Mouse (Mus musculus): ENCODE data around the gene Ttc25. TPM values are rescaled to one million over a fixed set of nuclear protein-coding genes. Genes with fewer than 3 reads are reported as not detected.
"Not testable (repeated sequence)": the region's sequence is repeated elsewhere in the genome, so short reads cannot be mapped to it uniquely, and the experiment has no call there.

Gene Ttc25
- total RNA-seq, 2 experiments from 2014 or later = 0.96 to 1.1 TPM

DNA sequence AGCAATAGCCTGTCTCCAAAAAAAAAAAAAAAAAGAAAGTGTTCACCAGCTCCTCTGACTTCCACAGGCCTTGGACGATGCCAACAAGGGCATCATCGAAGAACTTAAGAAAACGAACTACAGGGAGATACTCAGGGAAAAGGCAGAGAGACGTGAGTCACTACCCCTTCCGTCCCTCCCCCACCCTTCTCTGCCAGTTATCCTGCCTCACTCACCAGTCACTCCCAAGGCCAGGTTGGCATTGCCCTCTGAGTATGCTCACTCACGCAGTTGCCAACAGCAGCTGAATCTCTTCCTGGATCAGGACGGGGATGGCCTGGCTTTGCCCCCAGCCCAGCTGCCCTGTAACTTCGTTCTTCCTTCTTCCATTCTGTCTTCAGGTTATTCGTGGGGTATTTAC lies 24.4 kb downstream of the Ttc25 start:
- no peak for DNase-seq (ENCODE audit: low spot score in 2 of 2)

DNA sequence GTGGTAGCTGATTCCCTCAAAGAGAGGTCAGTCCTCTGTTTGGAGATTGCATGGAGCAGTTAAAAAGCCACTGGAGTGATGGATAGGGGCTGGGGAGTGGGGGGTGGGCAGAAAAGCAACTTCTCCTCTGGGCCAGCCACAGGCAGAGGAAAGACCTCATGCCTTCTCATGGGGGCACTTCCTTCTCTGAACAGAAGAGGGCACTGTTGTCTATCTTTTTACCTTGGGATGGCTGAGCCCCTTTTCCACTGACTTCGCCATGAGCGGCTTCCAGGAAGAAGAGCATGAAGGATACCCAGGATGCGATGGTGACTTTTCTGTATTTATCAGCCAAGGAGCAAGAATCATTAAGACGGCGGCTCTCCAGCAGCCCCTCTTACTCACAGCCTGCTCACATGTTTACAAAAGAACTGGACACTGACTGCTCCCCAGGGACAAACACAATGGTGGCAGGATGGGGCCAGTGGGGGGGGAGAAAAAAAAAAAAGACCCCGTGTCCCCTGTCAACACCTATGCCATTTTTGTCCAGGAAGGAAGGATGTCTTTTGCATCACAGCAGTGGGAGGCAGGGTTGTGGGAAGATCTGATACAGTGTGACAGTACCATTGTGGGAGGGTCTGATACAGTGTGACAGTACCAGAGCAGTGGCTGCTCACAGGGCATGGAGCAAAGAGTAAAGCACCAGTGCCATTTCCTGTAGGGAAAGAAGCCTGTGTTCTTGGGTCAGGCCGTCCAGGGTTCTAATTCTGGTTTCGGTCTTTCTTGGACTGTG lies 25.2 kb downstream of the Ttc25 start:
- peak; percentile 64 to 90 for DNase-seq (ENCODE audit: low spot score in 2 of 2)

DNA sequence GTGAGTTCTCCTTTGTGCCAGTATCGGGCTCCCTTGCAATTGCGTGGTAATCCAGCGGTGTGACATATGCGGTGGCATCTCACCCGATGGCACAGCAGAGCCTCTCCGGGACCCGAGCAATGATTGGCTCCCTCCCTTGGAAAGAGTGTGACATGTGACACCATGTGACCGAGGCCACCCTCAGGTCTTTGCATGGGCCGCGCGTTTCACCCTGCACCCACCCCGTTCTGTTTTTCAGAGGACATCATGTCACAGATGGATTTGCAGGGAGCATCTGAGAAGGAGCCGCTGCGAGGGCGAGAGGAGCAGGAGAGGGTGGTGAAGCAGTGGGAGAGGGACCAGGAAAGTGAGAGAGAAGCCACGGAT lies 25.8 kb downstream of the Ttc25 start:
- peak in 1 of 2 experiments; percentile 56 for DNase-seq (ENCODE audit: low spot score in 2 of 2)

- DNase-seq (ENCODE audit: low spot score in 2 of 2) = no peak
Observed at GRCm38 (mm10) chr11:100574188-100574587, 28.8 kb downstream of the Ttc25 start.

GRCm38 (mm10) chr11:100574708-100575483 lies 29.5 kb downstream of the Ttc25 start, which contains the start of gene Cnp:
Gene Cnp (plus strand): TSS chr11:100574904.
- peak; percentile 39 to 69 for DNase-seq (ENCODE audit: low spot score in 2 of 2)

- DNase-seq (ENCODE audit: low spot score in 2 of 2) = peak; percentile 35 to 74
Observed at GRCm38 (mm10) chr11:100575484-100575855, 30.1 kb downstream of the Ttc25 start.

- no peak for DNase-seq (ENCODE audit: low spot score in 2 of 2)
Observed at GRCm38 (mm10) chr11:100576256-100576655, 30.8 kb downstream of the Ttc25 start.

- no peak for DNase-seq (ENCODE audit: low spot score in 2 of 2)
Observed at GRCm38 (mm10) chr11:100577852-100578599, 32.6 kb downstream of the Ttc25 start.

DNA sequence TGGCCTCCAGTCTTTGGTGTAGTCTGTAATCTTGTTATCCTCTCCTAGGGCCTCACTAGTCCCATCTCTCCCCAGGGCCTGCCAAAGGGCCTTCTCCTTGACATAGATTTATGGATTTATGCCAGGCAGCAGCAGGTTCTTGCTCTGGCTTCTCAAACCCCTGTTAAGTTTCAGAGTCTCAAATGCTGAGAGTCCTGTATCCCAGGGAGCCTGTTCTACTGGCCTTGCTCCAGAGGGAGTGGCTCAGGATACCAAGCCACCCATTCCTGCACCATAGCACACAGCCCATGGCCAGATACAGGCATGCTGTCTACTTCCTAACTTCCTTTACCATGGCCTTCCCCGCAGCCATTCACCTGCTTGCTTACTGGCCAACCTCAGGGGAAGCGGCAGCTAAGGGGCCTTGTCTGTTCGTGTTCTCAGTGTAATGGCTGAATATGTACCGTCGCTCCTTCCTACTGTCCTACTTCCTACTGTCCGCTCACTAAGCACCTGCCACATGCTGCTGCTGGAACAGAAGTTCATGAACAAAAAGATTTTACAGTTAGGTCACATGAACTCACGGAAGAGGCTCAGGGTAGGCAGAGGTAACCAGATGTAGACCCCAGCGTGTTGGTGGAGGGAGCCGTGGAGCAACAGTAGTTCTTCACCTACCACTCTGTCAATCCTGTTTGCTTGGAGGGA lies 33.9 kb downstream of the Ttc25 start:
- DNase-seq (ENCODE audit: low spot score in 2 of 2) = no peak

- DNase-seq (ENCODE audit: low spot score in 2 of 2) = no peak
Observed at GRCm38 (mm10) chr11:100580275-100580674, 34.9 kb downstream of the Ttc25 start.

DNA sequence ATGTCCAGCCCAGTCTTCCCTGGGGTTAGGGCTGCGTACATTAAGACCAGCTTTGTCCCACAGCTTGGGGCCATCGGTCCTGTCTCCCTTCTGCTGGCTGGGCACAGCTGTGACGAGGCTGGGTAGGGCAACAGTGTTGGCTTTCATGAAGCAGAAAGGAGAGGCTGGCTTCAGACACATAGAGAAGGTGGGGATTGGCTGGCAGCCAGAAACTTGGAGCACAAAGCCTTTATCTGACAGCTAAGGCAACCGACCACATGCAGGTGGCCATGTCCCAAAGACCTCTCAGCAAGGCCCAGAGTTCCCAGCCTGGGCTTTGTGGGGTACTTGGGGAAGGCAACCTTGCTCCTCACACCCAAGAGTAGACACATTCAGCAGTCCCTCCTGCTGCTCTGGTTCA lies 36.3 kb downstream of the Ttc25 start:
- DNase-seq (ENCODE audit: low spot score in 2 of 2) = peak; percentile 35 to 63

DNA sequence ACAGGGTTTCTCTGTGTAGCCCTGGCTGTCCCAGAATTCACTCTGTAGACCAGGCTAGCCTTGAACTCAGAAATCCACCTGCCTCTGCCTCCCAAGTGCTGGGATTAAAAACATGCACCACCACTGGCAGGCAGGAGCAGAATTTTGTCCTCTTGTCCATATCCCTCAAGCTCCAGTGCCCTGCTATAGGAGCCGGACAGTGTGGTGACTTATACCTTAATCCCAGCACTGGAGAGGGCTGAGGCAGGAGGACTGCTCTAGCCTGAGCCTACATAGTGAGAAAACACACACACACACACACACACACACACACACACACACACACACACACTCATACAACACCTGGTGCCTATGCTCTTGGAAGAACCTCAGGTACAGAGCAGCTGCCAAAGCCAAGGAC lies 37.0 kb downstream of the Ttc25 start:
- not testable (repeated sequence) for DNase-seq (ENCODE audit: low spot score in 2 of 2)

GRCm38 (mm10) chr11:100582836-100583235 lies 37.4 kb downstream of the Ttc25 start:
- DNase-seq (ENCODE audit: low spot score in 2 of 2) = no peak

DNA sequence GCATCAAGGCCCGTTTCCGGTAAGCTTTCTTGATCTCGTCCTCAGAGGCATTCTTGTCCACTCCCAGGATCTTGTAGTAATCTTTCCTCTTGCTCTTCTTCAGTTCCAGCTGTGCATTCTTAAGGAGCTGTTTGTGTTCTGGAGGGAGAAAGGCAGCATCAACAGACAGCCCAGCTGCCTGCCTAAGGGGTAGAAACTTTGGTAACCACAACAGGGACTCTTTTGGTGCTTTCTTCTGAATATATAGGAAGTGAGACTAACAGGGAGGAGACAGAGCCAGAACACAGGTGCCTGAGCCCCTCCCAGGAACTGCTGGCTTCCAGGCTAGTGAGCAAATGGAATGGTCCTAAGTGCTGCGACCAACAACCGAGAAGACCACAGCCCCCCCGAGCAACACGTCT lies 39.2 kb downstream of the Ttc25 start:
- no peak for DNase-seq (ENCODE audit: low spot score in 2 of 2)

GRCm38 (mm10) chr11:100585148-100585547 lies 39.7 kb downstream of the Ttc25 start:
- no peak for DNase-seq (ENCODE audit: low spot score in 2 of 2)

DNA sequence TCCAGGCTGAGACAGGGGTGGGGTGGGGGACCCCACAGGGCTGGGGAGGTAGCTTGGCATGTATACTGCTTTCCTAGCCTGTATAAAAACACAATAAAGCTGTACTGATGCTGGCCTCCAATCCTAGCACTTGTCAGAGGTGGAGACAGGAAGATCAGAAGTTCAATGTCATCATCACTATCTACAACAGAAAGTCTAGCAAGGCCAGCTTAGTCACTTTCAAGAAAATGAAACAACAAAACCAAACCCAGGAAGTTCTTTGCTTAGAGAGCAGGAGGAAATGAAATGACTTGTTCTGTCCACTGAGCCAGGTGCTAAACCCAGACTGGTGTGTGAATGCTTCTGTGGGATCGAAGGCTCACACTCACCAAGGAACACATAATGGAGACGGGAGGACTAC lies 43.1 kb downstream of the Ttc25 start:
- DNase-seq (ENCODE audit: low spot score in 2 of 2) = no peak

- DNase-seq (ENCODE audit: low spot score in 2 of 2) = no peak
Observed at GRCm38 (mm10) chr11:100592346-100593046, 47.1 kb downstream of the Ttc25 start.

- no peak for DNase-seq (ENCODE audit: low spot score in 2 of 2)
Observed at GRCm38 (mm10) chr11:100594608-100595007, 49.2 kb downstream of the Ttc25 start.

DNA sequence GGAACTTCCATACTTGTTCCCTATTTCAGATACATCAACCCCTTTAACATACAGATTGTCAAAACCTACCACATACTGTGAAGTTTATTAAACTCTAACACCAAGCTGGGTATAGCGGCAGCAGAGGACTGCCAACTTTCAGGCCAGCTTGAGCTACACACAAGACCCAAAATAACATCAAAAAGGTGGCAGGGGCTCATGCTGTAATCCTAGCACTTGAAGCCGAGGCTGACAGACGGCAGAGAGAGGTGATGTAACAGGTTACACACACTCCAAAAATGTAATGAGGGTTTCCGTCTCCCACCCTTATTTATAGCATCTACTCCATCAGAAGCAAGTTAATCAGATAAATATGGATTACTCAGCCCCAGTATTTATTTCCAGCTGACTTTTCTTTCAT lies 50.1 kb downstream of the Ttc25 start:
- no peak for DNase-seq (ENCODE audit: low spot score in 2 of 2)

DNA sequence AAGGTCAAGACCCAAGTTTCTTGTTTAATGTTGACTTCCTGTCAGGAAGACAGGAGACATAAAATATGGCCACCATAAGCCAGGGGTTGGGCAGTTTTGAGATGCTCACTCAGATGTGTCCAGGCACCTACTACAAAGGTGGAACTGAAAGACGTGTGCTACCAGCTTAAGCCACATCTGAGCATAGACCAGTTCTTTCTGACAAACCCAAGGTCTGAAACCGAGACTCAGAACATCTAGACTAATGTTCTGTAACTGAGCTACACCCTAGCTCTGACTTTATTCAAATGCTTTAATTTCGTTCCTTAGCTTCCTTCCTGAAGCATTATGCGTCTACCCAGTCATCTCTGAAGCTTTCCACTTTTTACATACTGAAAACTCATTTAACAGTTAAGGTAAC lies 52.7 kb downstream of the Ttc25 start:
- no peak for DNase-seq (ENCODE audit: low spot score in 2 of 2)

DNA sequence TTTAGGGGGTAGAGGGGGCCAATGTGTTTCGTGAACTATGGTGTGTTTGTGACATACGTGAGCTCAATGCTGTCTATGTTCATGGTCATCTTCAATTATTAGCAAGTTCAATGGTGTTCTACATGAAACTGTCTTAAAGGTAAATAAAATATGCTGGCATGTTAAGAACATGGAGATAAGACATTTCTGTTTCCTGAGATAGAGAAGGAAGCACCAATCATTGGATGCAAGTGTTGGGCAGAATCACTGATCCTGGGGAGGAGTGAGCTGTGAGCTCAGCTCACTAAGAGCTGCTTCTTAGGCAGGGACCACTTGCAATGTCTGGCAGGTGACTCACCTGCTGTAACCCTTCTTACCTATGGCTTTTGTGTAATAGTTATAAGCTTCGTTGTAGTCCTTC lies 56.0 kb downstream of the Ttc25 start:
- DNase-seq (ENCODE audit: low spot score in 2 of 2) = no peak
